Mouse (Mus musculus) lung, embryonic 15.5 days (tissue): ENCODE measurements around the gene Iqsec1. TPM values are rescaled to one million over a fixed set of nuclear protein-coding genes. Genes with fewer than 3 reads are reported as not detected.

Experiments
- ATAC-seq: fragments of 200-750 bp; cut with Nextera tagmentation; 2 replicates; pipeline ENCODE4 v1.8.0; 2017; ENCODE audit warnings: moderate number of reproducible peaks, borderline replicate concordance; ENCODE audit not compliant: low FRiP score, low TSS enrichment; ENCODE audit errors: extremely low read depth
- H3K27ac ChIP-seq: fragments of 300-500 bp; sonication (generic); 2 replicates; pipeline ENCODE4 v1.5.1; 2015; ENCODE audit warnings: moderate library complexity, mild to moderate bottlenecking, inconsistent platforms
- H3K27me3 ChIP-seq: fragments of 300-500 bp; sonication (generic); 2 replicates; pipeline ENCODE4 v1.6.1; 2015; ENCODE audit warnings: inconsistent platforms
- H3K36me3 ChIP-seq: fragments of 300-500 bp; sonication (generic); 2 replicates; pipeline ENCODE4 v1.6.1; 2015; ENCODE audit warnings: inconsistent platforms
- H3K4me1 ChIP-seq: fragments of 300-500 bp; sonication (generic); 2 replicates; pipeline ENCODE4 v1.6.1; 2015; ENCODE audit warnings: inconsistent platforms
- H3K4me2 ChIP-seq: fragments of 300-500 bp; sonication (generic); 2 replicates; pipeline ENCODE4 v1.6.1; 2015; ENCODE audit warnings: inconsistent platforms, mild to moderate bottlenecking, moderate library complexity
- H3K4me3 ChIP-seq: fragments of 300-500 bp; sonication (generic); 2 replicates; pipeline ENCODE4 v1.5.1; 2015; ENCODE audit warnings: mild to moderate bottlenecking, inconsistent platforms
- H3K9ac ChIP-seq: fragments of 300-500 bp; sonication (generic); 2 replicates; pipeline ENCODE4 v1.6.1; 2015; ENCODE audit warnings: inconsistent platforms
- H3K9me3 ChIP-seq: fragments of 300-500 bp; sonication (generic); 2 replicates; pipeline ENCODE4 v1.6.1; 2016; ENCODE audit warnings: inconsistent platforms
- WGBS: fragments of 180-500 bp; shearing (Covaris S2); methylation state at CpG from one replicate; pipeline ENCODE4 v1.1.7; 2015; 5-methylcytosine and 5-hydroxymethylcytosine counted together
- polyA plus RNA-seq: library from polyadenylated mRNA; unstranded; fragments of >200 nt; fragmentation: Nextera tagmentation; extraction: Ambion mirVana; gene quantifications from 2 replicates; pipeline ENCODE4 v1.2.1, GENCODE M21; 2015

The Iqsec1 gene
- polyA plus RNA-seq, 1 experiment from 2014 or later: 12.3 TPM

GRCm38 (mm10) chr6:90741717-90742116 lies 246.8 kb downstream of the Iqsec1 start:
- H3K9ac ChIP-seq: no peak overlapping the region
- no peak overlapping the region for H3K27ac ChIP-seq
- H3K4me1 ChIP-seq: peaks cover 13% of the 10 kb centered on the region
- H3K4me2 ChIP-seq: no peak overlapping the region
- no peak for ATAC-seq
- H3K4me3 ChIP-seq: no peak overlapping the region
- H3K27me3 ChIP-seq: no peaks in the 10 kb centered on the region
- no peaks in the 10 kb centered on the region for H3K9me3 ChIP-seq
- no peaks in the 10 kb centered on the region for H3K36me3 ChIP-seq
- WGBS: 92% methylated on average over 5 of the region's 5 CpGs

- Histone ChIP-seq H3K4me1 (peaks cover 9% of the 10 kb centered on the region), H3K4me3 (no peak overlapping the region), H3K27ac (no peak overlapping the region), H3K4me2 (no peak overlapping the region), H3K27me3 (no peaks in the 10 kb centered on the region), H3K9ac (no peak overlapping the region), H3K36me3 (no peaks in the 10 kb centered on the region), H3K9me3 (no peaks in the 10 kb centered on the region)
- WGBS: 69% methylated on average over 4 of the region's 4 CpGs
- ATAC-seq: no peak
Observed at GRCm38 (mm10) chr6:90741056-90741420, 247.4 kb downstream of the Iqsec1 start.

DNA sequence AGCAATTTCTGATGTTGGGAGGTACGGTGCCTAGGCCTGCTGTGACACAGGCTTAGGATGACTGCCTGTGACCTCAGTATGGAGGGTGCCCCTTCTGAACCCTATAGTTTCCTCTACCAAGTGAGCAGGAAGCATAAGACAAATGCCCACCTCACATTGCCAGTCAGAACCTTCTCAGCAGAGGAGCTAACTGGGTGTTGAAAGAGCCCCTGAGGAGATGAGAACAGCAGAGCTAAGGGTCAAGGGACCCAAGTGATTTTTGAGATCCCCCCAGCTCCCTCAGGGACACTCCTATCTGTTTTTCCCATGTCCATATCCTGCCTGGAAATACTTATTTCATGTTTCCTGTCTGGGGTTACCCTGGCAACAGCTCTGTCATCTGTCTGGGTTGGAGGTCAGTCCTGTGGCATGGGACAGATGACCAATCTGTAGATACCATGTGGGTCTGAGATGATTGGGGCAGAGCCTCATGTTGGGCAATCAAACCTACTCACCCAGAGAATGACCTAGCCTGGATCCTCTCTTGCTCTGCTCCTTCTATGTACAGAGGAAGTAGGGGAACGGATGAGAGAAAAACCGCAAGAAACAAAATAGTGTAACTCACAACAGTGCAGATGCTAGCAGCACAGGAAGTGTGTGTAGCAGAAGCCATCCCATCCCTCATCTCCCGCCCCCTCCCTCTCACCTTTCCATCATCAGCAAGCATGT lies 248.0 kb downstream of the Iqsec1 start:
- Histone ChIP-seq H3K9me3 (no peaks in the 10 kb centered on the region), H3K4me2 (no peak overlapping the region), H3K27ac (no peak overlapping the region), H3K9ac (no peak overlapping the region), H3K4me3 (no peak overlapping the region), H3K4me1 (peaks cover 13% of the 10 kb centered on the region), H3K36me3 (no peaks in the 10 kb centered on the region), H3K27me3 (no peaks in the 10 kb centered on the region; the same call in 1 of the 2 replicates)
- WGBS: 73% methylated on average over 4 of the region's 4 CpGs
- no peak for ATAC-seq

- H3K27ac ChIP-seq: 0 out of 2 replicates have a peak overlapping the region, but pooled peaks have one; percentile 57
- peak overlapping the region; percentile 98 for H3K4me2 ChIP-seq
- peak overlapping the region; percentile 63; the same call in 1 of the 2 replicates for H3K9ac ChIP-seq
- ATAC-seq: peak; percentile 68; the same call in 1 of the 2 replicates
- H3K4me3 ChIP-seq: peak overlapping the region; percentile 64
- WGBS: 2% methylated on average over 12 of the region's 12 CpGs
- peaks cover 24% of the 10 kb centered on the region for H3K4me1 ChIP-seq
- no peaks in the 10 kb centered on the region; the same call in 1 of the 2 replicates for H3K27me3 ChIP-seq
- H3K36me3 ChIP-seq: no peaks in the 10 kb centered on the region
- H3K9me3 ChIP-seq: no peaks in the 10 kb centered on the region
Observed at GRCm38 (mm10) chr6:90737376-90737775, 251.1 kb downstream of the Iqsec1 start.

GRCm38 (mm10) chr6:90736691-90737245 lies 251.7 kb downstream of the Iqsec1 start:
- no peaks in the 10 kb centered on the region; the same call in 1 of the 2 replicates for H3K27me3 ChIP-seq
- H3K9me3 ChIP-seq: no peaks in the 10 kb centered on the region
- peak overlapping the region; percentile 98 for H3K4me2 ChIP-seq
- no peaks in the 10 kb centered on the region for H3K36me3 ChIP-seq
- peak overlapping the region; percentile 57; the same call in 1 of the 2 replicates for H3K27ac ChIP-seq
- peaks cover 24% of the 10 kb centered on the region for H3K4me1 ChIP-seq
- under 1% methylated on average over 52 of the region's 52 CpGs for WGBS
- ATAC-seq: peak; percentile 60
- peak overlapping the region; percentile 64 for H3K4me3 ChIP-seq
- H3K9ac ChIP-seq: peak overlapping the region; percentile 63

DNA sequence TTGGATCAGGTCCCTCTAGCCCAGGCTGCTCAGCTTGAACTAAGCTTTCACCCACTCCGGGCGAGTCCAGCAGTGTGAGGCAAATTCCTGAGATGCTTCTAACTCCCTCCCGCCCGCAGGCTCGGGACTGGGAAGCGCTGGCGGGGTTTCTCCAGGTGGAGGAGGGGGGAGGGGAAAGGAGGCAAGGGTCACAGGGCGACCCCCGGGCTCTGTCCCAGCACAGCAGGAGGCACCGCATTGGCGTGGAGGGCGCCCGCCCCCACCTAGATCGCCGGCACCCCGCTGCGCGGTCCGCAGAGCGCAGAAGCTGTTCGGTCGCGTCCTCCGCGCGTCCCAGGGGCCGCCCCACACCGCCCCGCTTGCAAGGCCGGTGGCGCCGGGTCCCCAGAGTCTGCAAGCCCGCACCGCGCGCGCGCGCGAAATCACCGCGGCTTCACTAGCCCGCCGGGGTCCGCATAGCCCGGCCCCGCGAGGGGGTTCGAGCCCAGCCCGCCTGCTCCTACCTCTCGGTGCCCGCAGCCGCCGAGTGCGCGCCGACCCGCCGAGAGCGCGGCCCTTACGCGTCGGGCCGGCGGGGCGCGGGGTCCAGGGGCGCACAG lies 252.3 kb downstream of the Iqsec1 start:
- Histone ChIP-seq H3K9me3 (no peaks in the 10 kb centered on the region), H3K27me3 (no peaks in the 10 kb centered on the region; the same call in 1 of the 2 replicates), H3K36me3 (no peaks in the 10 kb centered on the region), H3K4me3 (peak overlapping the region; percentile 64), H3K9ac (peak overlapping the region; percentile 63), H3K4me1 (peaks cover 28% of the 10 kb centered on the region), H3K27ac (peak overlapping the region; percentile 57), H3K4me2 (peak overlapping the region; percentile 98)
- peak; percentile 40 for ATAC-seq
- under 1% methylated on average over 69 of the region's 69 CpGs for WGBS

DNA sequence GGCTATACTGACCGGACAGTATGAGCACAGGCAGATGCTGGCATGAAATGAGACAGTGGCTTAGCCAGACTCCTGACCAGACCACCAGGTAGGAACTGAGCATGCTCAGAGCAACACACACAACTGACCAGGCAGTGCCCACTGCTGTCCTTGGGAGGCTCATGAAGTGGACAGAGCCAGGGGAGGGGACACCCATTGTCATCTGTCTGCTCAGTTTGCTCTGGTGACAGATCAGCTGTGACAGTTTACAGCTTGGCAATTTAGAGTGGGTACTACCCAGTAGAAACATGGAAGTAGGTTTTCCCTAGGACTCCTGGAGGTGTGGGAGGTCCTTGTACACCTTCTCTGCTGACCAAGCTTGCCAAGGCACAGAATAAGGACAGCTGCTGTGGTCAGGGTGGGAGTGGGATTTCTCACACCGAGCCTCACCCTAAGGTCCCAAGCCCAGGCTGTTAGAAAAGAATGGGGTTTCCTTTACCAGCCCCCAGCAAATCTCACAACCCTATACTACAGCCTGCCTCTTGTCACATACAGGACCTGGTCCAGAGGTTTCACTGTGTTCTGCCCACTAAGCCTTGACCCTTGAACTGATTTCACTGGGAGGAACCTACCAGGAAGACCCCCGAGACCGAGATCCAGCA lies 253.0 kb downstream of the Iqsec1 start:
- Histone ChIP-seq H3K4me1 (peaks cover 30% of the 10 kb centered on the region), H3K36me3 (no peaks in the 10 kb centered on the region), H3K9me3 (no peaks in the 10 kb centered on the region), H3K4me2 (peak overlapping the region; percentile 98), H3K4me3 (peak overlapping the region; percentile 64), H3K9ac (peak overlapping the region; percentile 63), H3K27ac (0 out of 2 replicates have a peak overlapping the region, but pooled peaks have one; percentile 57), H3K27me3 (no peaks in the 10 kb centered on the region; the same call in 1 of the 2 replicates)
- 29% methylated on average over 4 of the region's 4 CpGs for WGBS
- ATAC-seq: no peak

DNA sequence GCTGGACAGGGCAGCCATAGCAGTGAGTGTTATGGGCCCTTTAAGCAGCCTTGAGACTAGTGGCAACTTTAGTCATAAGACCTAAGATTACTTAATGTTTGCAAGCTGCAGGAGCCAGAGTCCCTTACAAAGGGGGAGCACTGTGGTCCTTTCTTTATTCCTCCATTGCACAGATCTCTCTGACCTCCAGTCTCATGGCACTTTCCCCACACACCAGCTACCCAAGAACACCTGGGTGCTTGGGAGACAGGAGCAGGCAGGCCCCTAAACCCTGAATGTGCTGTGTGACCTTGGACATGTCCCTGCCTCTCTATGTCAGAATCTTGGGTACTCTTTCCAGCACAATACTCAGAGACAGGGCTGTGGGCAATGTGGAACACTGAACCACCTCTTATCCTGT lies 253.7 kb downstream of the Iqsec1 start:
- Histone ChIP-seq H3K27me3 (no peaks in the 10 kb centered on the region; the same call in 1 of the 2 replicates), H3K4me1 (peaks cover 30% of the 10 kb centered on the region), H3K4me2 (no peak overlapping the region), H3K4me3 (no peak overlapping the region), H3K9me3 (no peaks in the 10 kb centered on the region), H3K27ac (no peak overlapping the region), H3K9ac (no peak overlapping the region), H3K36me3 (no peaks in the 10 kb centered on the region)
- no peak for ATAC-seq

DNA sequence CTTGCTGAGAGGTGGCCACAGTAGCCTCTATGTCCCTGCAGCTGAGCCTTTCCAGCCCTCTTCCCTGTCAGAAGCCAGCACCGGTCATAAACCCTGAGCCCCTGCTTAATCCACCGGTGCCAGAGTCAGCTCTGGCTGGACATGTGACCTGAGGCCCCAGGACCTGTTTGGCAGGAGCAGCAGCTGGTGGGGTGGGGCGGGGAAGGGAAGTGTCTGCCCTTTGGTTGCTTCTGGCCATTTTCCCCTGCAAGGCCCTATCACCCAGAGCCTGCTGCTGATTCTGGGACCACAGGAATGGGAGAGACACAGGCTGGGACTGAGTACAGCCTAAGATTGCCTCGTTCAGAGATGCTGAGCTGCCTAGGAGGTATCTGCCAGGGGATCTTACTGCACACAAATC lies 257.2 kb downstream of the Iqsec1 start:
- no peak overlapping the region for H3K4me2 ChIP-seq
- 29% methylated on average over 4 of the region's 4 CpGs for WGBS
- H3K27me3 ChIP-seq: no peaks in the 10 kb centered on the region; the same call in 1 of the 2 replicates
- H3K9ac ChIP-seq: no peak overlapping the region
- no peak overlapping the region for H3K27ac ChIP-seq
- peaks cover 53% of the 10 kb centered on the region for H3K4me1 ChIP-seq
- H3K4me3 ChIP-seq: no peak overlapping the region
- H3K9me3 ChIP-seq: no peaks in the 10 kb centered on the region
- no peaks in the 10 kb centered on the region for H3K36me3 ChIP-seq
- no peak for ATAC-seq

GRCm38 (mm10) chr6:90729829-90730228 lies 258.7 kb downstream of the Iqsec1 start:
- Histone ChIP-seq H3K27ac (no peak overlapping the region), H3K4me3 (no peak overlapping the region), H3K9me3 (no peaks in the 10 kb centered on the region), H3K4me1 (peaks cover 54% of the 10 kb centered on the region), H3K9ac (no peak overlapping the region), H3K4me2 (no peak overlapping the region), H3K27me3 (no peaks in the 10 kb centered on the region), H3K36me3 (no peaks in the 10 kb centered on the region)
- ATAC-seq: no peak
- WGBS: 61% methylated on average over 5 of the region's 5 CpGs

- Histone ChIP-seq H3K36me3 (no peaks in the 10 kb centered on the region), H3K4me1 (peaks cover 52% of the 10 kb centered on the region), H3K4me3 (no peak overlapping the region), H3K27ac (peak overlapping the region; percentile 78), H3K9ac (no peak overlapping the region), H3K4me2 (no peak overlapping the region), H3K27me3 (no peaks in the 10 kb centered on the region), H3K9me3 (no peaks in the 10 kb centered on the region)
- 0% methylated on average over 1 of the region's 1 CpGs for WGBS
- ATAC-seq: peak; percentile 85
Observed at GRCm38 (mm10) chr6:90728491-90728931, 260.0 kb downstream of the Iqsec1 start.
